Mouse (Mus musculus) induced T-regulatory cell, adult 2 months (primary cell): ENCODE measurements around the gene Ifit3.
"Not testable (repeated sequence)": the region's sequence is repeated elsewhere in the genome, so short reads cannot be mapped to it uniquely, and the experiment has no call there.

Experiments
- DNase-seq: peaks from one replicate; pipeline ENCODE4 v3.0.0-alpha.2; 2012; ENCODE audit warnings: low read depth

The Ifit3 gene

DNA sequence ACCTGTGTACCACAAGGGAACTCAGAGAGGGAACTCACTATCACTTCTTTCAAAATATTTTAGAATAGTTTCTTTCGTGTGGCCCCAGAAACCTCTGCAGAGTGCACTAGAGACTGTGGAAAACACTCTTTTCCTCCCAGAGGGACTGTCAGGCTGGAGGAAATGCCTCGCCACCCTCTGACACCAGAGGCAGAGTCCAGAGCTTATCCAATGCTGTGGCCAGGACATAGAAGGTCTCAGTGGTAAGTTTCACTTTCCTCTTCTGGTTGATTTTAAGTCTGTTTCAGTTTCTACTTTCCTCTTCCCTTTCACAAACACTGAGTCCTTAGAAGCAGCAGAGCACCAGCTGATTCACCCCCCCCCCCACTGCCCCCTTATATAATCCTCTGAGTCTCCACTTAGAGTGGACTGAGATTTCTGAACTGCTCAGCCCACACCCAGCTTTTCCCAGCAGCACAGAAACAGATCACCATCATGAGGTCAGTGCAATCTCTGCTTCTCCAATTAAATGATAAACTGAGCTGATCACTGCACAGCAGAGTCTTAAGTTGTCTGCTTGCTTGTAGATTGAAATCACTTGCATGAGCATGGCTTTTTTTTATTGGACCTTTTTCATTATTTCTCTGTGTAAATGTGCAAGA is at the start of gene Ifit3:
Gene Ifit3, plus strand, starts transcription at position 406 of the 641 bp plus-strand sequence.
- DNase-seq: not testable (repeated sequence)

GRCm38 (mm10) chr19:34539422-34539821 is 43.9 kb upstream of the Ifit3 start:
- DNase-seq: no peak

DNA sequence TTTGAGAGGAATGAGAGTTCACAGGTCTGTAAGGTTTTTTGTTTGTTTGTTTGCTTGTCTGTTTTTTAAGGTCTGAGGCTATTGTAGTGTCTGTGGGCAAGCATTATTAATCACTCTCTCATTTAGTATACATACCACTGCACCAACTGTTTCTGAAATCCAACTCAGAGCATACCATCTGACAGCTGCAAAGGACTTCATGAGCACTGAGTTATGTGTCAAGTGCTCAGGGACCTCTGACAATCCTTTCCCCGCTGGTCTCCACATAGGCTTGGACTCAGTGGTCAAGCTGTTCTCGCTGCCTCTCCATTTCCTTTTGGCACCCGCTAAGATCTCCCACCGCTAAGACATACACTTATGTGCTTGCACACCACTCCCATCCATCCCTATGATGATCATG is 37.1 kb upstream of the Ifit3 start:
- DNase-seq: no peak

DNA sequence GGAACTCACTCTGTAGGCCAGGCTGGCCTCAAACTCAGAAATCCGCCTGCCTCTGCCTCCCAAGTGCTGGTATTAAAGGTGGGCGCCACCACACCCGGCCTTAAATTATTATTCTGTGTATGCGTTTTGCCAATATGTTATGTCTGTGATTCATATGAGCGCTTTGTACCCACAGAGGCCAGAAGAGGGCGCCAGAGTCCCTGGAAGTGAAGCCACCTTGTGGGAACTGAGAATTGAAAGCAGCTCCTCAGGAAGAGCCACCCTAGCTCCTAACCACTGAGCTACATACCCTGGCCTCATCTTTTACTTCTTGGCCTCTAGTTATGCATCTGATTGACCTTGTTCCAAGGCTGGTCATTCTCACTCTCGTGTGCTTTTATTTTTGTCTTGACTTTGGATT is 35.4 kb upstream of the Ifit3 start:
- DNase-seq: peak; percentile 96

GRCm38 (mm10) chr19:34550205-34550533 is 33.2 kb upstream of the Ifit3 start:
- DNase-seq: no peak

DNA sequence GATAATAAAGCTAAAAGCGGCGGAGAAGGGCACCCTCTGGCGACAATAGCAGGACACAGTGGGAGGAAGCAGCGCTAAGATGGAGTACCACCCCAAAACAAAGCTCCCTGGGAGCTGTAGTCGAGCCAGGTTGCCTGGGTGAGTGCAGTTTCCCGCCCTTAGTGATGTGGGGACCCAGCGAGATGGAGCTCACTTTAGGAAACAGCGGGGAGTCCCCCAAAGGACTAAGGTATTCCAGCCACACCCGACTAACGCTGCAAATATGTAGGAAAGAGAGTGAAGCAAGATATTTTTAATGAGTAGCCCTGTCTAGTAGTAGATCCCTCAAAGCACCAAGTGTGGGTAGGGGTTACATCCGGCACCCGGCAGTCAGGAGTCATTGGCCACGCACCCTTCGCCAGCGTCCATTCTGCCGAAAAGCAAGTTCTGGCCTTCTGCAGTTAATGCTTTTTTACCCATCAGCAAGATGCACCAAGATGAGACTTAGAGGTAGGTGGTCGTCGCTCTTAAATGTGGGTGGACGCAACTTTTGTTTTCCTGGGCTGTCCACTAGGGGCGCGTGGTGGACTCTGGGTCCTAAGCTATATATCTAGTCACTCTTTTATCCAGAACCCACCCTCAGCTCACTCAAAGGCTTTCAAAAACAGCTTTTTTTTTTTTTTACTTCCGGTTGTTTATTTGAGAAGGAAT is 32.7 kb upstream of the Ifit3 start, which contains the start of gene Ifit2:
Gene Ifit2, plus strand, starts transcription at position 161 of the 690 bp plus-strand sequence.
- peak; percentile 89 for DNase-seq

- DNase-seq: no peak
Observed at GRCm38 (mm10) chr19:34551981-34552380, 31.4 kb upstream of the Ifit3 start.

DNA sequence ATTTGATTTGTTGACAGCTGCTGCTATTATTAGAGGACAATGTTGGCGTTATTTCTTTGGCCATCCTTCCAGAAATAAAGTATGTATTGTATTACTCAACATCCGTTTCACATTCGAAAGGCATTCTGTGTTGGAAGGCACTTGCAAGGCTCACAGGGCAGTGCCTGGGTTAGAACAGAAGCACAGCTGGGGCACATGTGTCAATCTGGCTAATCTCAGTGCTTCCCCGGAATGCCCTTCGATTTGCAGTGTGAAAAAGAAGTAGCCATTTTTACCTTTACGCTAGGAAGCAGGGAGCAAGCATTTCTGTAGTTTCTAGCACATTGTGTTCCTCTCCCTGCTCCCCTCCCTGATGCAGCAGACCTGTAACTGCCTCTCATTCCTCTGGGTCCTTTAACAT is 30.3 kb upstream of the Ifit3 start:
- DNase-seq: no peak

DNA sequence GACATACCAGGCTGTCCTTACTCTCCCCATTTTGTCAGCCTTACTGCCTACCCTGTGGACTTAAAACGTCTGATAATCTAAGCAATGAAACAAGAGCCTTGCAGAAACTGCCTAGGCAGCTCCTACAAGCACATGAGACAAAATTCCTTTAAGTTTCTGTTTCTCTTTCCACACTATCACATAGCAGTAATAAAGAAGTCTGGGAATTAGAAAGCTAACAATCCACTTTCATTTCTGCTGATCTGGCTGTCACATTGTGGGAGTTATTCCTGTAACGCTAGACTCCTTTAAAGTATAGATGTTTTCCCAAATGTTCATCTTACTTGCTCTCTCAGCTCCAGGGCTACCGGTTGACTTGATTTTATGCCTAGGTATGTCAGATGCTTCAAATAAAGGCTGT is 29.8 kb upstream of the Ifit3 start:
- peak; percentile 39 for DNase-seq

DNA sequence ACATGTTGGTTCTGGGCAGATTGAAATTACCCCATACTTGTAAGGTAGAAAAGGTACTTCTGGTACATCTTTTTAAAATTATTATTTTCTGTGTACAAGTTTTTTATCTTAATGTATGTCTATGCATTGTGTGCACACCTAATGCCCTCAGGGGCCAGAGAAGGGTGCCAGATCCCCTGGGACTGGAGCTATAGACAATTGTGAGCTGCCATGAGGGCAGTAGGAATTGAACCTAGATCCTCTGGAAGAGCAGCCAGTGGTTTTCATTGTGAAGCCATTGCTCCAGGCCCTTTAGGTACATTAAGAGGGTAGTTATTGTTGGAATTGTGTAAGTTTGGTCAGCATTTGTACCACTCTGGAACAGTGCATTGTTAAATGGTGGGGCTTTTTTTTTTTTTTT is 29.3 kb upstream of the Ifit3 start:
- DNase-seq: no peak

- no peak for DNase-seq
Observed at GRCm38 (mm10) chr19:34556621-34557020, 26.7 kb upstream of the Ifit3 start.

DNA sequence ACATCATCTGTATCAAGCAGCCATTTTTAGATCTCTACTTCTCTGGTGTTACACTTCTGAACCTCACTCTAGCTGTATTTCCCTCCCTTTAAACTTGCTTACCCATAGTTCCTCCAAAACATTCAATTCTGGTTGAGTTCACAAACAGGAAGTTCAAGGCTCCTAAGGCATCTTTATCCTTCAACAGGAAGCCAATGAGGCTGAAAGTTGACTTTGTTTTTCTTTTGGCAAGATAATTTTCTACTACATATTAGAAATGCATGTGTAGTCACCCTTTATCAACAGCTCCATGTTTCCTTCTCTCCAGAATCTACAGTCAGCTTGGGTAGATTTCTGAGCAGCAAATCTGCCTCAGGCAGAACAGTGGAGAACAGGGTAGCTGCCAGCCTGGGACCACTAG is 20.8 kb upstream of the Ifit3 start:
- DNase-seq: no peak

DNA sequence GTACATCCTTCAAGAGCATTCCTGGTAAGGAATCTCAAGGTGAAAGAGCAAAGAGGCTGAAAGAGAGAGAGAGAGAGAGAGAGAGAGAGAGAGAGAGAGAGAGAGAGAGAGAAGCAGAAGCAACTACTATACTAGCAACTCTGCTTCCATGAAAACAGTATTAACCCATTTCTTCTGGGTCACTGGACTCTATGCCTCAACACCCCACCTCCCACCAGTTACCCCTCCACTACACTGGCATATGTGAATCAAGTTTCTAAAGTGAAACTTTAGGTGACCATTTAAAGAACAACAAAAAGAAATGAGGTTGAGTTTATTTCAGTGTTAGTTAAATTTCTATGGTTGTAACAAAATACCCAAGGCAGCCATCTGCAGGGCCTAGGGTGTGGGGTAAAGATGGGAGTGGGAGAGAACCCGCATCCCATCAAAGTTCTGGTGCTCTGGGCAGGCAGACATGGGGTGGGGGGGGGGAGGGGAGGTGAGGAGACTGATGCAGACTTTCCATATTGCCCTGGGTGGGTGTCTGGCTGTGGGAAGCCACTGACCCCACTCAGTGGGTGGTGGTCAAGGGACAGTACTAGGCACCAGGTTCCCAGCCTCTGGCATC is 17.1 kb upstream of the Ifit3 start:
- DNase-seq: no peak

GRCm38 (mm10) chr19:34568988-34569895 is 14.1 kb upstream of the Ifit3 start:
- DNase-seq: no peak

GRCm38 (mm10) chr19:34569896-34570476 is 13.3 kb upstream of the Ifit3 start:
- no peak for DNase-seq

GRCm38 (mm10) chr19:34571080-34571479 is 12.3 kb upstream of the Ifit3 start:
- DNase-seq: no peak

DNA sequence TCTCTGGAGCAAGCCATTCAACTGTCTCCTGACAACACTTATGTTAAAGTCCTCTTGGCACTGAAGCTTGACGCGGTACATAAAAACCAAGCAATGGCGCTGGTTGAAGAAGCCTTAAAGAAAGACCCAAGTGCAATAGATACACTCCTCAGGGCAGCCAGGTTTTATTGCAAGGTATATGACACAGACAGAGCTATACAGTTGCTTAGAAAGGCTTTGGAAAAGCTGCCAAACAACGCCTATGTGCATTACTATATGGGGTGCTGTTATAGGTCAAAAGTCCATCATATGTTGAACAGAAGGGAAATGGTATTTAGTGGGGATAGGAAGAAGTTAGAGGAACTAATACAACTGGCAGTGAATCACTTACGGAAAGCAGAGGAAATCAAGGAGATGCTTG is 9.7 kb upstream of the Ifit3 start:
- no peak for DNase-seq

- no peak for DNase-seq
Observed at GRCm38 (mm10) chr19:34577121-34577520, 6.2 kb upstream of the Ifit3 start.

DNA sequence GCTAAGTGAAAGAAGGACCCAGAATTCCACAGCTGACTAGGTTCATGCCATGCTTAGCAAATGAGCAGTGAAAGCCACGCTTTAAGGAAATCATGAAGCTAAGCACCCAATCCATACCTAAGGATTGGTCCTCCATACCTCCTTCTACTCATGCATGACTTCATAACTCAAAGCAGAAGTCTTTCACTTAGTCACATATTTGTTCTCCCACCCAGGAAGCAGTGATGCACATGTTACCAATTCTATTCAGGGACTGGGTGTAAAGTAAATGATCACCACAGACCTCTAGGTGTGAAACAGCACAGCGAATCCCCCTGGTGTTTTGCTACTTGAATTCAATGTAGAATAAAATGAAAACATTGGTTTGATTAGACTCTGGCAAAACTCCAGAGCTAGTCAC is 635 bp upstream of the Ifit3 start:
- DNase-seq: not testable (repeated sequence)

DNA sequence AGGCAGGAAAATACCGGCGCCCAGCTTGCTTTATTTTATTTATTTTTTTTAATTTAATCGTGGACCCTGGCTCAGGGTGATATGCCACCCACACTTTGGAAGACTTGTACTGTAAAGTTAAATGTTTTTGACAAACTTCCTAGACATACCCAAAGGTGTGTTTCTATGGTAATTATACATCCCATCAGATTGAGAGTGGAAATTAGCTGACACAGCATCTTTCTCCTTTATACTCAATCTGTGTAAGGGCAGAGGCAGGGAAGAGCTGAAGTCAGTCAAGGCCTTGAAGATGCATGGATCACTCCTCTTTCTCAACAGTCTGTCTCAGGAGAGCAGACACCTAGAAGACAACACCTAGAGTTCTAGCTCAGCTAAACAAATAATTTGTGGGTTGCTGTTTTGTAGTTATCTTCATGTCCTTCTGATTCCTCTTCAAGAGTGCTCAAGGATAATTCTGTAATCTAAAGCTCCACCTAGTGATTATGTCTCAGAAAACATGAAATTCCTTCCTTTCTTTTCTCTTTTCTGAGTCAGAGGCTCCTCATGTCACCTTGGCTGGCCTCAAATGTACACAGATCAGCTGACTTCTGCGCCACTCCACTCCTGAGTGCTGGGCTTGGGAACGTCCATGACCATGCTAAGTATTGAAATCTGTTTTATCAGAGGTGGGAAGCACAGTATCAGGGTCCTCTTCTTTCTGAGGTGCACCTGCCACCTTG is 2.6 kb downstream of the Ifit3 start:
- DNase-seq: not testable (repeated sequence)
